Mouse (Mus musculus) spleen, adult 2 months (tissue): ENCODE measurements around the gene Fgfr2. TPM values are rescaled to one million over a fixed set of nuclear protein-coding genes. Genes with fewer than 3 reads are reported as not detected.

Experiments
- DNase-seq, 2 experiments: peaks; one replicate each; pipeline versions ENCODE4 v3.0.0 to v3.0.0-alpha.2; 2012 to 2021; ENCODE audit warnings: low spot score in 2 of 2, low read depth in 1 of 2
- H3K27ac ChIP-seq: fragments of 200-500 bp; 2 replicates; pipeline ENCODE4 v1.5.1; 2012; ENCODE audit warnings: low read length, inconsistent platforms; ENCODE audit not compliant: insufficient read depth
- H3K27me3 ChIP-seq: fragments of 200-500 bp; 2 replicates; pipeline ENCODE4 v1.6.1; 2012; ENCODE audit warnings: mild to moderate bottlenecking, moderate library complexity, low read length, inconsistent platforms; ENCODE audit not compliant: control insufficient read depth, insufficient read depth
- H3K36me3 ChIP-seq: fragments of 200-500 bp; 2 replicates; pipeline ENCODE4 v1.6.1; 2012; ENCODE audit warnings: mild to moderate bottlenecking, low read length, inconsistent platforms; ENCODE audit not compliant: control insufficient read depth, insufficient read depth
- H3K4me1 ChIP-seq: fragments of 200-500 bp; 2 replicates; pipeline ENCODE4 v1.6.1; 2011; ENCODE audit warnings: inconsistent platforms; ENCODE audit not compliant: control insufficient read depth, insufficient read depth, insufficient read length
- H3K4me3 ChIP-seq: fragments of 200-500 bp; 2 replicates; pipeline ENCODE4 v1.5.1; 2011; ENCODE audit warnings: mild to moderate bottlenecking, inconsistent platforms; ENCODE audit not compliant: insufficient read depth, insufficient read length; ENCODE audit errors: extremely low read depth
- CTCF ChIP-seq: fragments of 200-500 bp; IDR thresholded peaks from 2 replicates; pipeline ENCODE4 v1.5.1; 2011; ENCODE audit warnings: mild to moderate bottlenecking, inconsistent platforms; ENCODE audit not compliant: insufficient read depth, insufficient read length, insufficient replicate concordance; ENCODE audit errors: extremely low read depth
- POLR2A ChIP-seq: fragments of 200-500 bp; IDR thresholded peaks from 2 replicates; pipeline ENCODE4 v1.6.1; 2011; ENCODE audit warnings: low read depth, low read length, inconsistent platforms
- WGBS: fragments of 180-500 bp; shearing (Covaris S2); methylation state at CpG from one replicate; pipeline ENCODE4 v1.1.7; 2018; 5-methylcytosine and 5-hydroxymethylcytosine counted together
- polyA plus RNA-seq: library from polyadenylated mRNA; depleted of rRNA; stranded (reverse); fragments of >200 nt; gene quantifications from 2 replicates; pipeline ENCODE4 v1.2.3, GENCODE M21; 2012

The Fgfr2 gene
- polyA plus RNA-seq, 1 experiment, result 1.6 TPM

DNA sequence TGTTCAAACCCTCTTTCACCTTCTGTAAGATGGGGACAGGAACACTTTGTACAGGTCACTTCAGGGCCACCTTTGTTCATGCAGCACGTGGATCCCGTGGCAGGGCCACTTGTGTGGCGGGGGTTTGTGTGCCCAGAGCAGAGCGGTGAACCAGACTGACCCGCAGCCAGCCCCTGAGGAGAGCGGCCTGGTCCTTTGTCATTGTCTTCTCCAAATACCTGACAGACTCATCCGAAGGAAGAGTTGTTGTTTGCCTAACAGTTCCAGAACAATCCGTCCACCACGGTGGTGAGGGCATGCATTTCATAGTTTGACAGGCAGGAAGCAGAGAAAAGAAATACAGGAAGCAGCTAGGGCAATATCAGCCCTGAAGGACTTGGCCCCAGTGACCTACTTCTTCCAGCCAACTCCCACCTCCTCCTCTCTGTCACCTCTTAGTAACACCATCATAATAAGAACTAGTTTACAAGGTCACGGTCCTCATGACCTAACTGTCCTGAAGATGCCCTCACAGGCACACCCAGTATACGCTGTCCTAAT, 2365.8 kb downstream of the Fgfr2 start:
- no peak for DNase-seq
- Histone ChIP-seq H3K4me1 (no peaks in the 10 kb centered on the region), H3K36me3 (no peaks in the 10 kb centered on the region), H3K27ac (no peak overlapping the region), H3K27me3 (no peaks in the 10 kb centered on the region), H3K4me3 (no peak overlapping the region)
- TF ChIP-seq POLR2A (no peak), CTCF (no peak)
- 69% methylated on average over 11 of the region's 11 CpGs for WGBS

- Histone ChIP-seq H3K27ac (no peak overlapping the region), H3K36me3 (no peaks in the 10 kb centered on the region), H3K4me1 (no peaks in the 10 kb centered on the region), H3K4me3 (no peak overlapping the region), H3K27me3 (no peaks in the 10 kb centered on the region)
- 78% methylated on average over 7 of the region's 7 CpGs for WGBS
- TF ChIP-seq CTCF (no peak), POLR2A (no peak)
- no peak for DNase-seq
Observed at GRCm38 (mm10) chr7:130756343-130756835, 2366.8 kb downstream of the Fgfr2 start.

- no peak for TF ChIP-seq POLR2A
- no peak for TF ChIP-seq CTCF
- no peak overlapping the region for H3K27ac ChIP-seq
- H3K27me3 ChIP-seq, result no peaks in the 10 kb centered on the region
- H3K4me1 ChIP-seq, result no peaks in the 10 kb centered on the region
- no peak for DNase-seq
- 96% methylated on average over 2 of the region's 2 CpGs for WGBS
- no peak overlapping the region for H3K4me3 ChIP-seq
- H3K36me3 ChIP-seq, result no peaks in the 10 kb centered on the region
Observed at GRCm38 (mm10) chr7:130754790-130755189, 2368.4 kb downstream of the Fgfr2 start.

DNA sequence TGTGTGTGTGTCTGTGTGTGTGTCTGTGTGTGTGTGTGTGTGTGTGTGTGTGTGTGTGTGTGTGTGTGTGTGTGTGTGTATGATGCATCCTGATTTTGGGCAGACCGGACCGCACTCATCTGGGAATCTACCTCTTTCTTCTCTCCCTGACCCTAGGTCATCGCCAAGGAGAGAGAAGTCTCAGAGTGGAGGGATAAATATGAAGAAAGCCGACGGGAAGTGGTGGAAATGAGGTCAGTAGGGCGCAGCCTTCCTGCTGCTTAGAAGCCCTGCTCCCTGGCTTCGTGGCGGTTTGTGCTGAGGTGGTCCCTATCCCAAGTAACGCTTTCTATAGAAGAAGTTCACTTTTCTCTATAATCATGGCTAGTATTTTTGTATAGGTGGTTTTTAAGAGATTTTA, 2371.5 kb downstream of the Fgfr2 start:
- no peak overlapping the region for H3K4me3 ChIP-seq
- DNase-seq, result no peak
- H3K27ac ChIP-seq, result no peak overlapping the region
- no peaks in the 10 kb centered on the region for H3K4me1 ChIP-seq
- WGBS, result 87% methylated on average over 9 of the region's 9 CpGs
- no peaks in the 10 kb centered on the region for H3K27me3 ChIP-seq
- TF ChIP-seq CTCF, result no peak
- no peak for TF ChIP-seq POLR2A
- no peaks in the 10 kb centered on the region for H3K36me3 ChIP-seq

- no peak overlapping the region for H3K4me3 ChIP-seq
- H3K4me1 ChIP-seq, result no peaks in the 10 kb centered on the region
- TF ChIP-seq CTCF, result no peak
- TF ChIP-seq POLR2A, result no peak
- no peak overlapping the region for H3K27ac ChIP-seq
- no peaks in the 10 kb centered on the region for H3K27me3 ChIP-seq
- no peak for DNase-seq
- WGBS, result 91% methylated on average over 17 of the region's 17 CpGs
- no peaks in the 10 kb centered on the region for H3K36me3 ChIP-seq
Observed at GRCm38 (mm10) chr7:130750752-130751490, 2372.2 kb downstream of the Fgfr2 start.

DNA sequence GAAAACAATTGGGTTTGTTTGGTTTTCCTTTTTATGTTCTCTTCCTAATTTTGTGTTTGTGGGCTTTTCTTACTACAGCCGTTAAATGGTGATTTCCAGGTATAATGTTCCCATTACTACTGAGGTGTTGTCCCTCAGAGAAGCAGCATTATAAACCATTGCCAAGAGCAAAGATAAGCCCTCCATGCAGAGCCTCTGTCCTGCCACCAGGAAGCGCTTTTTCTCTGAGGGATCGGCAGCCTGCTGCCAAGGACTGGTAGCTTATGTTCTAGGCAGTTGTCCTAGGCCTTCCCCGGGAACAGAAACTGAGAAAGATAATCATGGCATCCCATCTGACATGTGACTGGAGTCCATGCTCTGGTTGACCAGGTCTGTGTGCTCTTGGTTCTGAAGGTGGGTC, 2374.0 kb downstream of the Fgfr2 start:
- Histone ChIP-seq H3K4me1 (no peaks in the 10 kb centered on the region), H3K27ac (no peak overlapping the region), H3K27me3 (no peaks in the 10 kb centered on the region), H3K4me3 (no peak overlapping the region), H3K36me3 (no peaks in the 10 kb centered on the region)
- WGBS, result 93% methylated on average over 4 of the region's 4 CpGs
- TF ChIP-seq POLR2A (no peak), CTCF (no peak)
- DNase-seq, result no peak
